Mouse (Mus musculus): ENCODE results near the gene Nfe2.

- TF ChIP-seq CTCF (IDR thresholded peaks at IDR 0.05) (no peak), POLR2A (IDR thresholded peaks at IDR 0.05; ENCODE audit: insufficient read depth, low read depth, low read length) (no peak), EP300 (IDR thresholded peaks at IDR 0.05; ENCODE audit: insufficient read depth, low read depth, low read length) (no peak)
Observed at GRCm38 (mm10) chr15:103300560-103300959, 42.4 kb upstream of the Nfe2 start.

Data from heart, adult 2 months (tissue).